8 mouse cellular contexts compared by ENCODE assay signal in the genomic region with DNA sequence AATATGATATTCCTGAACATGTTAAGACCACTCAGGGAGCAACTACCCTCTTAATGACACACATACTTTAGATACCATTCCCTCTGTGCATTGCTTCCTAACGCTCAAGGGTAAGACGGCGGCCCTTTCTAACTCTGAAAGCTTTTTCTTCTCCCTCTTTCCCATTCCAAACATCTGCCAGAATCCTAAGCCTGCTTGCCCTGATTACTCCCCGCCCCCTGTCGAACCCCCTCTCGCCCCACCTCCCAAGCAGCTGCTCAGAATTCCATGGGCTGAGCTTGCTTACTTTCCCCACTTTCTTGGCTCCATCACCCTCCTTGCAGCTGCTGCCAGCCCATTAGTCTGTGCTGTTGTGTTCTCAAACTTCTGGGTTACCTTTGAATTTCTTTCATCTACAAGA. TPM values are rescaled to one million over a fixed set of nuclear protein-coding genes. Genes with fewer than 3 reads are reported as not detected.
DNase-seq lines count a peak whose midpoint lies in the region; ATAC-seq and TF ChIP-seq lines count a peak whose summit lies in the region.

No protein-coding gene starts in this region.

- no peaks in the 10 kb centered on the region for H3K27me3 ChIP-seq in heart, embryonic 14.5 days (ENCODE audit: control insufficient read depth, insufficient read depth, low read length)
- no peaks in the 10 kb centered on the region for H3K27me3 ChIP-seq in limb, embryonic 13.5 days
- no peaks in the 10 kb centered on the region for H3K27me3 ChIP-seq in midbrain, embryonic 16.5 days (ENCODE audit: control insufficient read depth, insufficient read depth, low read depth, low read length)

- H3K4me2 ChIP-seq in heart, embryonic 14.5 days (ENCODE audit: low read length): peak overlapping the region; percentile 33
- H3K4me2 ChIP-seq in limb, embryonic 13.5 days (replicated peaks): peak overlapping the region; percentile 48
- no peak overlapping the region for H3K4me2 ChIP-seq in midbrain, embryonic 16.5 days (ENCODE audit: low read length)

- intact Hi-C loops in gastrocnemius, adult 2 months (cut with DNase I): no loop called here

- DNase-seq in gastrocnemius, adult 2 months: peak; percentile 30
- DNase-seq in gastrocnemius, adult 8-10 months (ENCODE audit: low spot score in 2 of 2): no peak
- DNase-seq in brain, embryonic 18.5 days (ENCODE audit: low read depth, low spot score): peak; percentile 24
- no peak for DNase-seq in thymus, postnatal 14 days
- DNase-seq in MN1 (ENCODE audit: low spot score): no peak

- H3K9me3 ChIP-seq in heart, embryonic 14.5 days (ENCODE audit: control insufficient read depth, low read length): no peaks in the 10 kb centered on the region
- H3K9me3 ChIP-seq in limb, embryonic 13.5 days: no peaks in the 10 kb centered on the region
- H3K9me3 ChIP-seq in midbrain, embryonic 16.5 days (replicated peaks; ENCODE audit: control insufficient read depth, low read length, poor library complexity, severe bottlenecking): no peaks in the 10 kb centered on the region

- no peak for ATAC-seq in heart, embryonic 14.5 days (ENCODE audit: insufficient number of reproducible peaks, insufficient read depth, low FRiP score, low read depth)
- ATAC-seq in limb, embryonic 13.5 days (ENCODE audit: low FRiP score, low read depth): peak; percentile 88
- ATAC-seq in midbrain, embryonic 16.5 days: no peak

- no peak overlapping the region for H3K27ac ChIP-seq in gastrocnemius, adult 2 months
- peak overlapping the region; percentile 14 to 39; a peak in 2 of 4 replicates for H3K27ac ChIP-seq in heart, embryonic 14.5 days (replicated peaks in 1 of 2; ENCODE audit: control insufficient read depth in 1 of 2, insufficient read depth in 1 of 2, low read depth in 2 of 2, low read length in 2 of 2)
- H3K27ac ChIP-seq in limb, embryonic 13.5 days: peak overlapping the region; percentile 76
- H3K27ac ChIP-seq in midbrain, embryonic 16.5 days (ENCODE audit: low read length): peak overlapping the region; percentile 11

- H3K9ac ChIP-seq in heart, embryonic 14.5 days (ENCODE audit: low read length): 0 out of 2 replicates have a peak overlapping the region, but pooled peaks have one; percentile 6
- peak overlapping the region; percentile 25; the same call in 1 of the 2 replicates for H3K9ac ChIP-seq in limb, embryonic 13.5 days
- no peak overlapping the region for H3K9ac ChIP-seq in midbrain, embryonic 16.5 days (ENCODE audit: low read depth, low read length)

- H3K36me3 ChIP-seq in heart, embryonic 14.5 days (ENCODE audit: control insufficient read depth, insufficient read depth, low read length): peaks cover 32% of the 10 kb centered on the region
- H3K36me3 ChIP-seq in limb, embryonic 13.5 days: peaks cover 5% of the 10 kb centered on the region; the same call in 1 of the 2 replicates
- no peaks in the 10 kb centered on the region for H3K36me3 ChIP-seq in midbrain, embryonic 16.5 days (ENCODE audit: control insufficient read depth, insufficient read depth, low read length)

- peaks cover 14 to 27% of the 10 kb centered on the region in 2 experiments for H3K4me1 ChIP-seq in heart, embryonic 14.5 days (ENCODE audit: control insufficient read depth in 2 of 2, insufficient read depth in 2 of 2, low read length in 2 of 2)
- peaks cover 38% of the 10 kb centered on the region for H3K4me1 ChIP-seq in limb, embryonic 13.5 days
- peaks cover 16% of the 10 kb centered on the region for H3K4me1 ChIP-seq in midbrain, embryonic 16.5 days (ENCODE audit: control insufficient read depth, insufficient read depth, low read length)

- TF ChIP-seq CTCF in gastrocnemius, adult 2 months (IDR thresholded peaks at IDR 0.05): no peak

- WGBS in heart, embryonic 14.5 days: 8% methylated on average over 6 of the region's 6 CpGs
- 5% methylated on average over 6 of the region's 6 CpGs for WGBS in limb, embryonic 13.5 days
- WGBS in midbrain, embryonic 16.5 days: 12% methylated on average over 6 of the region's 6 CpGs

- H3K4me3 ChIP-seq in gastrocnemius, adult 2 months: no peak overlapping the region
- no peak overlapping the region for H3K4me3 ChIP-seq in heart, embryonic 14.5 days (ENCODE audit: control insufficient read depth in 1 of 2, insufficient read depth in 1 of 2, low read depth in 1 of 2, low read length in 2 of 2)
- H3K4me3 ChIP-seq in limb, embryonic 13.5 days: no peak overlapping the region
- H3K4me3 ChIP-seq in midbrain, embryonic 16.5 days (ENCODE audit: low read depth, low read length): no peak overlapping the region

RNA-seq across cellular contexts. Expression of a gene that starts 23.0 kb away (rescaled TPM):
- 10 to 100 TPM; 13.2 to 15.9 TPM for total RNA-seq in gastrocnemius, adult 2 months (2021)
- 10 to 100 TPM; 12.3 to 18.3 (median 14.4) TPM for total RNA-seq in gastrocnemius, adult 8-10 months (2022)
- 36.9 and 42.9 TPM in 2 replicates for polyA plus RNA-seq in heart, embryonic 14.5 days (2014; fragmentation: Nextera tagmentation; extraction: Ambion mirVana)
- 21.8 and 23.6 TPM in 2 replicates for polyA plus RNA-seq in limb, embryonic 13.5 days (2015; fragmentation: Nextera tagmentation; extraction: Ambion mirVana)
- 18.6 and 19.8 TPM in 2 replicates for polyA plus RNA-seq in midbrain, embryonic 16.5 days (2015; fragmentation: Nextera tagmentation; extraction: Ambion mirVana)

RNA-seq across cellular contexts. Expression of a gene that starts 27.2 kb away (rescaled TPM):
- 10 to 100 TPM; 20.1 to 27.9 TPM for total RNA-seq in gastrocnemius, adult 2 months (2021)
- total RNA-seq in gastrocnemius, adult 8-10 months (2022): 10 to 100 TPM; 19.1 to 24.1 (median 21.0) TPM
- 30.8 and 33.7 TPM in 2 replicates for polyA plus RNA-seq in heart, embryonic 14.5 days (2014; fragmentation: Nextera tagmentation; extraction: Ambion mirVana)
- 38.6 and 40.3 TPM in 2 replicates for polyA plus RNA-seq in limb, embryonic 13.5 days (2015; fragmentation: Nextera tagmentation; extraction: Ambion mirVana)
- polyA plus RNA-seq in midbrain, embryonic 16.5 days (2015; fragmentation: Nextera tagmentation; extraction: Ambion mirVana): 38.5 and 39.7 TPM in 2 replicates

RNA-seq across cellular contexts. Expression of a gene that starts 27.3 kb away (rescaled TPM):
- total RNA-seq in gastrocnemius, adult 2 months (2021): 10 to 100 TPM; 14.8 to 16.8 TPM
- 10 to 100 TPM; 12.8 to 17.7 (median 16.9) TPM for total RNA-seq in gastrocnemius, adult 8-10 months (2022)
- polyA plus RNA-seq in heart, embryonic 14.5 days (2014; fragmentation: Nextera tagmentation; extraction: Ambion mirVana): 13.2 and 13.4 TPM in 2 replicates
- polyA plus RNA-seq in limb, embryonic 13.5 days (2015; fragmentation: Nextera tagmentation; extraction: Ambion mirVana): 34.9 and 36.5 TPM in 2 replicates
- 17.4 and 19.6 TPM in 2 replicates for polyA plus RNA-seq in midbrain, embryonic 16.5 days (2015; fragmentation: Nextera tagmentation; extraction: Ambion mirVana)

Comparison
In these comparisons a context has a peak if more than half of its experiments do, and no peak if none do; other contexts are left out.
1. DNase-seq: peak in gastrocnemius, adult 2 months (single experiment) and brain, embryonic 18.5 days (single experiment); none in gastrocnemius, adult 8-10 months (0 of 2), thymus, postnatal 14 days (single experiment) and MN1 (single experiment).